Mouse (Mus musculus): ENCODE data around the gene Zbed4. TPM values are rescaled to one million over a fixed set of nuclear protein-coding genes. Genes with fewer than 3 reads are reported as not detected.

Gene Zbed4
- polyA plus RNA-seq (2012; rRNA removed) = 22.1 and 26.6 TPM in 2 replicates

DNA sequence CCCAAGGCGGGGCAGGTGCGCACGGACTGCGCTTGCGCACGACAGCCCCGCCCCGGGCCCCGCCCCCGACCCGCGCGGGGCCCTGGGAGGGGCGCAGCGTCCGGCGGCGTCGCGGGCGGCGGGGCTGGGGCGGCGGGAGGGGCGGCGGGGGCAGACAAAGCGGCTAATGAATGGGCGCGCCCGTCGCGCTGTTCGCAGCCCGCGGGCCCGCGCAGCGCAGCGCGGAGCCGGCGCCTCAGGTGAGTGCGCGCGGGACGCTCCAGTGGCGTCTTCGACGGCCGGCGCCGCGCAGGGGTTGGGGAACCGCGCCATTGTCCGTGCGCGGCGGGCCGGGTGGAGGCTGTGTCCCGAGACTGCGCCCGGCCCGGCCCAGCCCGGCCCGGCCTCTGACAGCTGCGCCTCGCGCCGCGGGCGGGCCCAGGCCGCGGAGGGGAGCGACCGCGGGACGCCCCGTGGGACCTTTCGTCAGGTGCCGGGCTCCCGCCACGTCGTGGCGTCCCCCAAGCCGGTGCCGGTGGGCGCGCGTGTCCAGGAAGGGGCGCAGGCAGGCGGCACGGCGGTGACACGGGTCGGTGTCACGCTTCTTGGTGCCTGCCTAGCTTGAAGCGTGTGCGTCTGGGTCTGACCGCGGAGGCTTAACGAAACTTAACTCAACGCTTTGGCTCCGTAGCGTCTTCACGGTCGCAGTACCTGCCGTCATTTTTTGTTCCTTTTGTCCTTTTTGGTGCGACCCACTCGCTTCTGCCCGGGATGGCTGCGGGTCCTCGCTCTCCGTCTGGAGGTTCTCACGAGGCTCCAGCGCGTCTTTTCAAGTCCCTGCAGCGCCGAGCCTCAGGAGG lies at the start of gene Zbed4:
TSS of gene Zbed4 (plus strand) at position 97 of the 839 bp plus-strand sequence.

DNA sequence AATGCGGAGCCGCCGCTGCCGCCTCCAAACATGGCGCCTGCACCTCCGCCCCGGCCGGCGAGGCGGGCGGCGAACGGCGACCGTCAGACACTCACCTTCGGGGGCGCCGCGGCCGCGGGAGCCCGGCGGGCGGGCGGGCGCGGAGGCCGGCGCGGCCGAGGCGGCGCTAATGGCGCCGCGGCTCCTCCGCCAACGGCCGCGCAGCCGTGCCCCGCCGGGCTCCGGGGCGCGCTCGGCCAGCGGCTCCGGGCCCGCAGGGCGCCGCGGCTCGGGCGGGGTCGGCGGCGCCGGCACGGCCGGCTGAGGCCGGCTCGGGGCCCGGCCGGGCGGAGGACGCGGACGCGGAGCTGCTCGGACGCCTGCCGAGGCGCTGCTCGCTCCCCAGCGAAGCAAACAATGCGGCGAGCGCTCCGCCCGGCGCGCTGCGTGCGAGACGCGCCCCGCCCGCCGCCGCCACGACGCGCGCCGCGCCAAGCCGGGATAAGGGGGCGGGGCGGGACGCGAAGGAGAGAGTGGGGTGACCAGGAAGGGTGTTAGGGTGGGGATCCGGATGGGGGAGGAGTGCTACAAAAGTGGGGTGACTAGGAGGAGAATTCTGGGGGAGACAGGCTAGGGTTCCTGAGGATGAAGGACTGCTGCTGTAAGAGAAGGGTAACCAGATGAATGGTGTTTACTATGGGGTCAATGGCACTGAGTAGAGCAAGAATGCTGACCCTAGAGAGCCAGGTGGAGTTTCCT lies 17.5 kb upstream of the Zbed4 start, which contains the start of gene Brd1:
TSS of gene Brd1 (minus strand) at position 400 of the 738 bp plus-strand sequence.

DNA sequence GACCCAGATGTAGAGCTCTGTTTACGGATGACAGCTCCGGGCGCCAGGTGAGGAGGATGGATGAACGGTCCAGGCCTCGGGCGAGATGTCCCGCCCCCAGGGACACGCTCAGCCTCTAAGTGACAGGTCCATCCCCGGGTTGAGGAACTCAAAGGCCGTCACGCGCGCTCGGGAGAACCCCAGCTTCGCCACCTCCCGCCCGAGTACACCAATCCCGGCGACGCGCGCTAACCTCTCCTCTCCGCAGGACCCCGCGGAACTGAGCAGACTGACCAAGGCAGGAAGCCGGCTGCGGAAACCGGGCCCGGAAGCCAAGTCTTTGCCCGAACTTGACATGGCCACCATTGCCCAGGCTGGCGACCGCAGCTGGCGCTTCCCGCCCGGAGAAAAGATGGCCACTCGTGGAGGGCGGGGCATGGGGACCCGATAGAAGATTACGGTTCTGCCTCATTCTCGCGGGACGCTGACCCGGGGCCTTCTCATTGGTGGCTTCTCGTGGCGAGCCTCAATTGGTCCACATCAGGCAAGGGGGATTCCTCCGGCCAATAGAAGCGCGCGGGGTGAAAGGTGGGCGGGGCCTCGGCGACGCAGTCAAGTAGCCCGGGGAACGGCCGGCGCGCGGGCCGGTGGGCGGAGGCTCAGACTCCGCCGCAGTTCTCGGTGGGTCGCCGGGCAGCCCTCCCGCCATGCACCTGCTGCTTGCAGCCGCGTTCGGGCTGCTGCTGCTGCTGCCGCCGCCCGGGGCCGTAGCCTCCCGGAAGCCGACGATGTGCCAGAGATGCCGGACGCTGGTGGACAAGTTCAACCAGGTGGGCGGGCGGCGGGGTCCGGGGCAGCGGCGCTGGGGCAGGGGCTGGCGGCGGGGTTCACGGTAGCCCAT lies 67.8 kb downstream of the Zbed4 start, which contains the start of the genes Alg12 and Creld2:
TSS of gene Alg12 (minus strand) at position 293 of the 880 bp plus-strand sequence.
TSS of gene Creld2 (plus strand) at position 621 of the 880 bp plus-strand sequence.

Other genes with a start within 250 kb of the Zbed4 start
- not detected in 2 replicates for gene Zdhhc25, start 151.4 kb upstream of the Zbed4 start, polyA plus RNA-seq (2012; rRNA removed)
- 36.6 and 39.6 TPM in 2 replicates for gene Brd1, start 17.4 kb upstream of the Zbed4 start, polyA plus RNA-seq (2012; rRNA removed)
- gene Alg12, start 67.7 kb downstream of the Zbed4 start, polyA plus RNA-seq (2012; rRNA removed) = 6.9 and 14.7 TPM in 2 replicates
- 60.8 and 106 TPM in 2 replicates for gene Creld2, start 68.0 kb downstream of the Zbed4 start, polyA plus RNA-seq (2012; rRNA removed)
- 10.9 and 18.3 TPM in 2 replicates for gene Pim3, start 110.5 kb downstream of the Zbed4 start, polyA plus RNA-seq (2012; rRNA removed)
- 0.11 and 0.22 TPM in 2 replicates for gene Ttll8, start 202.8 kb downstream of the Zbed4 start, polyA plus RNA-seq (2012; rRNA removed)
- 3.5 and 5.4 TPM in 2 replicates for gene Mlc1, start 227.3 kb downstream of the Zbed4 start, polyA plus RNA-seq (2012; rRNA removed)
- gene Mov10l1, start 231.2 kb downstream of the Zbed4 start, polyA plus RNA-seq (2012; rRNA removed) = 0.61 and 0.62 TPM in 2 replicates

All from central nervous system, embryonic 11.5 days (tissue).